Mouse (Mus musculus) bone marrow macrophage, adult 2 months (primary cell): Measurements from ENCODE around the gene Sec14l1.

Experiments
- CTCF ChIP-seq: IDR thresholded peaks from 2 replicates; pipeline ENCODE4 v1.5.1; 2012; ENCODE audit warnings: low read depth, mild to moderate bottlenecking, low read length, moderate library complexity
- POLR2A ChIP-seq: IDR thresholded peaks from 2 replicates; pipeline ENCODE4 v1.6.1; 2012; ENCODE audit warnings: mild to moderate bottlenecking, low read depth, low read length, borderline replicate concordance

DNA sequence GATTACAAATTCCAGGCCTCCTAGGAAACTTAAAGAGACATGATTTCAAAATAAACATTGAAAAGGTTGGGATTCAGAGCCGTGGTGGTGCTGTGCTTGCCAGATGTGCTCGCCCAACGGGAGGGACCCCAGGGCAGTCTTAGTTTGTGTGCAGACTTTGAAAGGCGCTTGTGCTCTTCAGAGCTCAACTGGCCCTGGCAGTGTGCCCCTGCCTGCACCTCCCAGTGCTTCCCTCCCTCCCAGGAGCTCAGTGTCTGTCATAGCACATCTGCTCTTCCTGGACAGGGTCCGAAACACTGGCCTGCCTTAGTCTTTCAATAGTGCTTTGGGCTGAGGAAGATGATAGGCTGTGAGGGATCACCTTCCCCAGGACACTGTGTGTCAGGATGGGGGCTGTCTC is 15.9 kb downstream of the Sec14l1 start:
- TF ChIP-seq POLR2A (no peak), CTCF (no peak)
